Mouse (Mus musculus): ENCODE measurements around the gene Trmt112. TPM values are rescaled to one million over a fixed set of nuclear protein-coding genes. Genes with fewer than 3 reads are reported as not detected.
"Not testable (repeated sequence)": the region's sequence is repeated elsewhere in the genome, so short reads cannot be mapped to it uniquely, and the experiment has no call there.

The Trmt112 gene
- polyA plus RNA-seq, 1 experiment from 2014 or later: 131 TPM

GRCm38 (mm10) chr19:6875834-6876233 is 33.7 kb upstream of the Trmt112 start:
- H3K27ac ChIP-seq (ENCODE audit: low read depth, low read length): no peak overlapping the region
- no peaks in the 10 kb centered on the region for H3K27me3 ChIP-seq (ENCODE audit: control insufficient read depth, insufficient read depth, low read length)
- 87% methylated on average over 6 of the region's 6 CpGs for WGBS
- H3K4me2 ChIP-seq (ENCODE audit: low read depth): no peak overlapping the region
- H3K36me3 ChIP-seq (ENCODE audit: control insufficient read depth, insufficient read depth, low read length): no peaks in the 10 kb centered on the region
- H3K4me3 ChIP-seq (ENCODE audit: low read depth, low read length): no peak overlapping the region
- H3K9me3 ChIP-seq (ENCODE audit: control insufficient read depth, low read length): no peaks in the 10 kb centered on the region
- H3K9ac ChIP-seq (ENCODE audit: low read length): no peak overlapping the region
- no peaks in the 10 kb centered on the region for H3K4me1 ChIP-seq (ENCODE audit: control insufficient read depth, insufficient read depth, low read length)
- no peak for ATAC-seq (ENCODE audit: insufficient read depth, low FRiP score, low TSS enrichment)
- no peak for DNase-seq (ENCODE audit: low spot score)

- Histone ChIP-seq H3K27me3 (ENCODE audit: control insufficient read depth, insufficient read depth, low read length) (no peaks in the 10 kb centered on the region), H3K4me1 (ENCODE audit: control insufficient read depth, insufficient read depth, low read length) (no peaks in the 10 kb centered on the region), H3K4me3 (ENCODE audit: low read depth, low read length) (no peak overlapping the region), H3K4me2 (ENCODE audit: low read depth) (no peak overlapping the region), H3K9ac (ENCODE audit: low read length) (no peak overlapping the region), H3K36me3 (ENCODE audit: control insufficient read depth, insufficient read depth, low read length) (no peaks in the 10 kb centered on the region), H3K9me3 (ENCODE audit: control insufficient read depth, low read length) (no peaks in the 10 kb centered on the region), H3K27ac (ENCODE audit: low read depth, low read length) (no peak overlapping the region)
- DNase-seq (ENCODE audit: low spot score) (no peak), ATAC-seq (ENCODE audit: insufficient read depth, low FRiP score, low TSS enrichment) (no peak)
These were observed 32.7 kb upstream of the Trmt112 start for GRCm38 (mm10) chr19:6876799-6877198.

DNA sequence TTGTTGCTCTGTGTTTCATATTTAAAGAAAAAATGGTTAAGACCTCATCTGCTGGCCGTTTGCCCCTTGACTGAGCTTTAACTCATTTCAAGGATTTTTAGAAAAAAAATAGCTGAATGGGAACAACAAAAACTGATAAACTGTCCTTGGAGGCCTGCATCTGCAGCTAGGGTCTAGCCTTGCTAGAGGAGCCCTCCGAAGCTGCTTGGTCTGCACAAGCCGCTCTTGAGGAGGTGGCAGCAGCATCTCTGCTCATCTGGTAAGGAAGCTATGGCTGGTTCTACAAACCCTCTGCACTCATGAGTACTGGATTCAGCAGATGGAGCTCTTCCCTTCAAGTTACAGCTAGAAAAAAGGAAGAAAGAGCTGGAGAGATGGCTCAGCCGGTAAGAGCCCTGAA is 31.5 kb upstream of the Trmt112 start:
- DNase-seq (ENCODE audit: low spot score) (no peak), ATAC-seq (ENCODE audit: insufficient read depth, low FRiP score, low TSS enrichment) (no peak)
- no peak overlapping the region for H3K4me3 ChIP-seq (ENCODE audit: low read depth, low read length)

GRCm38 (mm10) chr19:6892512-6892911 is 17.0 kb upstream of the Trmt112 start:
- WGBS: 68% methylated on average over 4 of the region's 4 CpGs
- H3K4me3 ChIP-seq (ENCODE audit: low read depth, low read length): no peak overlapping the region
- H3K27me3 ChIP-seq (ENCODE audit: control insufficient read depth, insufficient read depth, low read length): no peaks in the 10 kb centered on the region
- no peaks in the 10 kb centered on the region for H3K36me3 ChIP-seq (ENCODE audit: control insufficient read depth, insufficient read depth, low read length)
- H3K27ac ChIP-seq (ENCODE audit: low read depth, low read length): no peak overlapping the region
- DNase-seq (ENCODE audit: low spot score) (no peak), ATAC-seq (ENCODE audit: insufficient read depth, low FRiP score, low TSS enrichment) (no peak)
- no peak overlapping the region for H3K4me2 ChIP-seq (ENCODE audit: low read depth)
- H3K9ac ChIP-seq (ENCODE audit: low read length): no peak overlapping the region
- no peaks in the 10 kb centered on the region for H3K9me3 ChIP-seq (ENCODE audit: control insufficient read depth, low read length)
- H3K4me1 ChIP-seq (ENCODE audit: control insufficient read depth, insufficient read depth, low read length): no peaks in the 10 kb centered on the region

More for the DNA sequence above, 31.5 kb upstream of the Trmt112 start:
- no peak overlapping the region for H3K4me2 ChIP-seq (ENCODE audit: low read depth)
- H3K27ac ChIP-seq (ENCODE audit: low read depth, low read length): no peak overlapping the region
- H3K27me3 ChIP-seq (ENCODE audit: control insufficient read depth, insufficient read depth, low read length): no peaks in the 10 kb centered on the region
- WGBS: 86% methylated on average over 4 of the region's 4 CpGs
- H3K4me1 ChIP-seq (ENCODE audit: control insufficient read depth, insufficient read depth, low read length): no peaks in the 10 kb centered on the region
- no peak overlapping the region for H3K9ac ChIP-seq (ENCODE audit: low read length)
- H3K36me3 ChIP-seq (ENCODE audit: control insufficient read depth, insufficient read depth, low read length): no peaks in the 10 kb centered on the region
- no peaks in the 10 kb centered on the region for H3K9me3 ChIP-seq (ENCODE audit: control insufficient read depth, low read length)

DNA sequence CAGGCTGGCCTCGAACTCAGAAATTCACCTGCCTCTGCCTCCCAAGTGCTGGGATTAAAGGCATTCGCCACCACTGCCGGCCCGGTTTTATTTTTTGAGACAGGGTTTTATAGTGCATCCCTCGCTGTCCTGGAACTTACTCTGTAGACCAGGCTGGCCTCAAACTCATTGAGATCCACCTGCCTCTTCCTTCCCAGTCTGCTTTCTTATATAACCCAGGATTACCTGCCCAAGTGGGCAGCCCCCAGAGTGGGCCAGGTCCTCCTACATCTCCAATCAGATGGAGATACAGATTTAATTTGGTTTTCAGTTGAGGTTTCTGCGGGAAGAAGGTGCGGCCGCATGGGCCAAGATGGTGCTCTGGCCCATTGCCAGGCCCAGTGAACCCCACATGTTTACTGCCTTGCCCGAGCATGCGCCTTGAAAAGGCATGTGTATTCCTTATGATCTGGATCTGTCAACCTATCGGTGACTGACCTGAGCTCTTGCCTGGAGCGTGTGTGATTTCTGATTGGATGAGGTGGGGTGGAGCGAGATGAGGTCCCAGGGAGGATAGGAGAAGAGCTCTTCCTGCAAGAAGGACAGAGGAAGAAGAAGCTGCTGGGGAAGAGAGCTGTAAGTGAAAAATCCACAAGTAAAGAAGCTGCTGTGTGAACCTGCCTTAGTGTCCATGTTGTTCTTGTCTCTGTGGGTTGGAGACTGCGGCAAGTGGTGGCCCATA is 15.6 kb upstream of the Trmt112 start:
- DNase-seq (ENCODE audit: low spot score): no peak
- 88% methylated on average over 14 of the region's 14 CpGs for WGBS
- Histone ChIP-seq H3K27me3 (ENCODE audit: control insufficient read depth, insufficient read depth, low read length) (no peaks in the 10 kb centered on the region), H3K4me1 (ENCODE audit: control insufficient read depth, insufficient read depth, low read length) (no peaks in the 10 kb centered on the region), H3K36me3 (ENCODE audit: control insufficient read depth, insufficient read depth, low read length) (no peaks in the 10 kb centered on the region), H3K9ac (ENCODE audit: low read length) (no peak overlapping the region), H3K27ac (ENCODE audit: low read depth, low read length) (no peak overlapping the region), H3K9me3 (ENCODE audit: control insufficient read depth, low read length) (no peaks in the 10 kb centered on the region), H3K4me2 (ENCODE audit: low read depth) (no peak overlapping the region), H3K4me3 (ENCODE audit: low read depth, low read length) (no peak overlapping the region)
- no peak for ATAC-seq (ENCODE audit: insufficient read depth, low FRiP score, low TSS enrichment)

DNA sequence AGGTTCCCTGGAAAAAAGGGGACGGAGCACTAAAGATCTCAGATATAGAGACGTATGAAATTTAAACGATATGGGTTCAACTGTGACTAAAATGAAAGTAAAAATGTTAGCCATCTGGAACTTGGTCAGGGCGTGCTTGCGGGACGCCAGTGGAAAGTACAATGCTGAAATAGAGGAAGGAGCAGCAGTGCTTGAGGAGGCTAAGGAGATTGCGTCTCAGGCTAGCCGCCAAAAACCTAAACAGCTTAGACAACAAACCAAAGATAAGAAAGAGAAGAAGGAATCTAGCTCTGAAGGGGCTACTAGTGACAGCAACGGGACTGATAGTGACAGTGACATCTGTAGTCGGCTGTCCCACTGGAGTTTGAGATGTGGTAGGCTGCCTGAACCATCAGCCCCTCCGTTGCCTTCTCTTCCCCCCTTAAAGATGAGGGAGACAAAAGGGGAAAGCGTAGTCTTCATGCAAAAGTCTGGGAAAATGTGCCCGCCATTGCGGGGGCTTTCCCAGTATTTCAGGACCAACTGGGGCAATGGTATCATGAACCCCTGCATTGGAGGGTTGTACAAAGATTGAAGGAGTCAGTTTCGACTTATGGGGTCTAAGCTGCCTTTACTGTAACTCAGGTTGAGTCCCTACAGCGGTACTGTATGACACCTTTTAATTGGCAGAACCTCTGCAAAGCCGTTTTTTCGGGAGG is 13.7 kb upstream of the Trmt112 start:
- not testable (repeated sequence) for H3K4me2 ChIP-seq (ENCODE audit: low read depth); DNase-seq (ENCODE audit: low spot score)
- 90% methylated on average over 18 of the region's 18 CpGs for WGBS

DNA sequence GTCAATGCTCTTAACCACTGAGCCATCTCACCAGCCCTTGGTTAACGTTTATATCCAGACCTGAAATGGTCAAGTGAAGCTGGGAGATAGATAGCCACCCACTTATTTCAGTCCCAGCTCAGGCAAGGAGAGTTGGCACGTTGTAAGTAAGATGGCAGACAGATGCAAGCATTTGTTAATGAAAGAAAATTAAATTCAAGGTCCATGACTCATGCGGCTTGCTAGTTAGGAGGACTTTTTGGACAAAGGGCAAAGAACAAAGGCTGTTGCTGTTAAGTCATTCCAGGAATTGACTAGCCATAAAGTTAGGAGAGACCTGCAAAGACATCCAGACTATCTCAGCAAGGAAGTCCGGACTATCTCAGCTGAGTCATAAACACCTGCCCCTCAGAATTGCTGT is 9.9 kb upstream of the Trmt112 start:
- no peak overlapping the region for H3K9ac ChIP-seq (ENCODE audit: low read length)
- 79% methylated on average over 4 of the region's 4 CpGs for WGBS
- ATAC-seq (ENCODE audit: insufficient read depth, low FRiP score, low TSS enrichment) (no peak), DNase-seq (ENCODE audit: low spot score) (no peak)
- no peaks in the 10 kb centered on the region for H3K9me3 ChIP-seq (ENCODE audit: control insufficient read depth, low read length)
- H3K27me3 ChIP-seq (ENCODE audit: control insufficient read depth, insufficient read depth, low read length): no peaks in the 10 kb centered on the region
- H3K4me2 ChIP-seq (ENCODE audit: low read depth): no peak overlapping the region
- no peak overlapping the region for H3K27ac ChIP-seq (ENCODE audit: low read depth, low read length)
- H3K4me3 ChIP-seq (ENCODE audit: low read depth, low read length): no peak overlapping the region
- no peaks in the 10 kb centered on the region for H3K36me3 ChIP-seq (ENCODE audit: control insufficient read depth, insufficient read depth, low read length)
- H3K4me1 ChIP-seq (ENCODE audit: control insufficient read depth, insufficient read depth, low read length): no peaks in the 10 kb centered on the region

More for the DNA sequence above, 13.7 kb upstream of the Trmt112 start:
- not testable (repeated sequence) for H3K27ac ChIP-seq (ENCODE audit: low read depth, low read length); H3K9me3 ChIP-seq (ENCODE audit: control insufficient read depth, low read length); H3K27me3 ChIP-seq (ENCODE audit: control insufficient read depth, insufficient read depth, low read length); H3K9ac ChIP-seq (ENCODE audit: low read length); H3K4me1 ChIP-seq (ENCODE audit: control insufficient read depth, insufficient read depth, low read length); H3K36me3 ChIP-seq (ENCODE audit: control insufficient read depth, insufficient read depth, low read length); H3K4me3 ChIP-seq (ENCODE audit: low read depth, low read length); ATAC-seq (ENCODE audit: insufficient read depth, low FRiP score, low TSS enrichment)

- DNase-seq (ENCODE audit: low spot score): no peak
- Histone ChIP-seq H3K4me1 (ENCODE audit: control insufficient read depth, insufficient read depth, low read length) (no peaks in the 10 kb centered on the region; the same call in 1 of the 2 replicates), H3K4me3 (ENCODE audit: low read depth, low read length) (no peak overlapping the region), H3K36me3 (ENCODE audit: control insufficient read depth, insufficient read depth, low read length) (peaks cover 7% of the 10 kb centered on the region), H3K9ac (ENCODE audit: low read length) (no peak overlapping the region), H3K27ac (ENCODE audit: low read depth, low read length) (no peak overlapping the region), H3K4me2 (ENCODE audit: low read depth) (no peak overlapping the region), H3K9me3 (ENCODE audit: control insufficient read depth, low read length) (no peaks in the 10 kb centered on the region), H3K27me3 (ENCODE audit: control insufficient read depth, insufficient read depth, low read length) (no peaks in the 10 kb centered on the region)
- ATAC-seq (ENCODE audit: insufficient read depth, low FRiP score, low TSS enrichment): no peak
- 95% methylated on average over 1 of the region's 1 CpGs for WGBS
These were observed 6.5 kb upstream of the Trmt112 start for GRCm38 (mm10) chr19:6903031-6903430.

- H3K27me3 ChIP-seq (ENCODE audit: control insufficient read depth, insufficient read depth, low read length): no peaks in the 10 kb centered on the region
- H3K4me2 ChIP-seq (ENCODE audit: low read depth): no peak overlapping the region
- H3K36me3 ChIP-seq (ENCODE audit: control insufficient read depth, insufficient read depth, low read length): peaks cover 7% of the 10 kb centered on the region
- DNase-seq (ENCODE audit: low spot score) (no peak), ATAC-seq (ENCODE audit: insufficient read depth, low FRiP score, low TSS enrichment) (no peak)
- 87% methylated on average over 2 of the region's 2 CpGs for WGBS
- no peaks in the 10 kb centered on the region for H3K9me3 ChIP-seq (ENCODE audit: control insufficient read depth, low read length)
- H3K4me3 ChIP-seq (ENCODE audit: low read depth, low read length): no peak overlapping the region
- no peak overlapping the region for H3K9ac ChIP-seq (ENCODE audit: low read length)
- H3K4me1 ChIP-seq (ENCODE audit: control insufficient read depth, insufficient read depth, low read length): peaks cover 10% of the 10 kb centered on the region; the same call in 1 of the 2 replicates
- H3K27ac ChIP-seq (ENCODE audit: low read depth, low read length): no peak overlapping the region
These were observed 4.7 kb upstream of the Trmt112 start for GRCm38 (mm10) chr19:6904846-6905245.
